Mouse (Mus musculus) neural tube, embryonic 12.5 days (tissue): Measurements from ENCODE around the gene Skint10. TPM values are rescaled to one million over a fixed set of nuclear protein-coding genes. Genes with fewer than 3 reads are reported as not detected.

Experiments
- ATAC-seq: fragments of 200-750 bp; cut with Nextera tagmentation; 2 replicates; pipeline ENCODE4 v1.8.0; 2017; ENCODE audit warnings: low read depth, mild to moderate bottlenecking, moderate TSS enrichment, moderate library complexity; ENCODE audit not compliant: low FRiP score
- H3K27ac ChIP-seq: fragments of 300-500 bp; sonication (generic); 2 replicates; pipeline ENCODE4 v1.5.1; 2016
- H3K27me3 ChIP-seq: fragments of 300-500 bp; sonication (generic); replicated peaks from 2 replicates; pipeline ENCODE4 v1.6.1; 2016; ENCODE audit warnings: mild to moderate bottlenecking
- H3K36me3 ChIP-seq: fragments of 300-500 bp; sonication (generic); 2 replicates; pipeline ENCODE4 v1.6.1; 2016; ENCODE audit warnings: mild to moderate bottlenecking
- H3K4me1 ChIP-seq: fragments of 300-500 bp; sonication (generic); 2 replicates; pipeline ENCODE4 v1.6.1; 2016
- H3K4me2 ChIP-seq: fragments of 300-500 bp; sonication (generic); replicated peaks from 2 replicates; pipeline ENCODE4 v1.6.1; 2016; ENCODE audit warnings: mild to moderate bottlenecking
- H3K4me3 ChIP-seq: fragments of 300-500 bp; sonication (generic); 2 replicates; pipeline ENCODE4 v1.5.1; 2016
- H3K9ac ChIP-seq: fragments of 300-500 bp; sonication (generic); 2 replicates; pipeline ENCODE4 v1.6.1; 2016; ENCODE audit warnings: mild to moderate bottlenecking
- H3K9me3 ChIP-seq: fragments of 300-500 bp; sonication (generic); 2 replicates; pipeline ENCODE4 v1.6.1; 2016; ENCODE audit warnings: mild to moderate bottlenecking
- WGBS: fragments of 180-500 bp; shearing (Covaris S2); methylation state at CpG from one replicate; pipeline ENCODE4 v1.1.7; 2016; 5-methylcytosine and 5-hydroxymethylcytosine counted together
- polyA plus RNA-seq: library from polyadenylated mRNA; unstranded; fragments of >200 nt; fragmentation: Nextera tagmentation; extraction: Ambion mirVana; gene quantifications from 2 replicates; pipeline ENCODE4 v1.2.1, GENCODE M21; 2016

The Skint10 gene
- polyA plus RNA-seq: not detected in 2 replicates

DNA sequence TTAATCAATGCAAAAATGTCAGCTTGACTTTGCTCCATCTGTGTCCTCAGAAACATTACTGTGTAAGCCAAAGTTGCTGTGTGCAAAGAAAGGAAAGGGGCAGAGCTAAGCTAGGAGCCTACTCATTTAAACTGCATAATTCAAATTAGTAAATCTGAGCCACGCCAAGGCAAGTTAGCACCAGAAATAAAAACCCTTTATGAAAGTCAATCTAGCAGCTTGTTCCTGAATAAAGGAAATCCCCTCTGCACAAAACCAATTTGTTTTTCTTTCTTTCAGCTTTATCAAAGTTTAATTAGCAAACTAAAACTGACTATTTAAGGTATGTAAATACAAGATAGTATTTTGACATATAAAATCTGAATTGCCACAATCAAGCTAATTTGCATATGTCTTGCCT, at the start of gene Skint10:
Gene Skint10 (minus strand): TSS at position 101 of the 400 bp plus-strand sequence.
- 79% methylated on average over 1 of the region's 1 CpGs for WGBS
- Histone ChIP-seq H3K4me3 (no peak within 1 kb of the TSS), H3K4me1 (no peaks in the 10 kb centered on the region), H3K4me2 (no peak within 1 kb of the TSS), H3K36me3 (no peaks in the 10 kb centered on the region), H3K27me3 (no peaks in the 10 kb centered on the region), H3K27ac (no peak within 1 kb of the TSS), H3K9me3 (0 out of 2 replicates have a peak, but pooled peaks cover 11% of the 10 kb centered on the region), H3K9ac (no peak within 1 kb of the TSS)
- no peak for ATAC-seq

DNA sequence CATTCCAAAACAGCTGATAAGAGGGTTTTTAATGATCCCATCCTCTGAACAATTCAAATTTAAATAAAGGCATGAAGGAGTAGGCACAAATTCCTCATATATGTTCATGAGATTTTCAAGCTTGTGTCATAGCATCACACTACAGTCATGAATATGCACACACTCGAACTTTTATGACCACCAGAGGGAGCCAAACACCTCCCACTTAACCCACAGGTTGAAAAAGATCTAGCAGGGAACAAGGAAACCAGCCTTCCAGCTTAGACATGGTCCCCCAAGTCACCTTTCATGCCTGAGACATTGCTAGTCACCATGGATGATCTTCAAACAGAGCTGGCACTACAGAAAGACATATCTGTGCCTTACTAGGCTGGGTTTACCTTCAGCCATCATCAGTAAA, 16.0 kb upstream of the Skint10 start:
- no peak for ATAC-seq
- Histone ChIP-seq H3K9ac (no peak overlapping the region), H3K27ac (no peak overlapping the region), H3K4me3 (no peak overlapping the region), H3K4me1 (no peaks in the 10 kb centered on the region), H3K36me3 (no peaks in the 10 kb centered on the region), H3K27me3 (no peaks in the 10 kb centered on the region), H3K9me3 (peaks cover 42% of the 10 kb centered on the region), H3K4me2 (no peak overlapping the region)
- WGBS: 3% methylated on average over 1 of the region's 1 CpGs

Other genes with a start within 250 kb of the Skint10 start
- gene Skint2, start 217.7 kb downstream of the Skint10 start, polyA plus RNA-seq: not detected in 2 replicates